Mouse (Mus musculus): ENCODE measurements around the gene Rsrc1. TPM values are rescaled to one million over a fixed set of nuclear protein-coding genes. Genes with fewer than 3 reads are reported as not detected.

Gene Rsrc1
- total RNA-seq, 2 experiments from 2014 or later: 5.4 to 10.4 TPM

GRCm38 (mm10) chr3:67352128-67352762 lies 371.1 kb downstream of the Rsrc1 start:
- ATAC-seq (replicated peaks; ENCODE audit: low FRiP score, poor library complexity, severe bottlenecking): 0 out of 2 replicates have a peak, but pooled peaks have one; percentile 59

DNA sequence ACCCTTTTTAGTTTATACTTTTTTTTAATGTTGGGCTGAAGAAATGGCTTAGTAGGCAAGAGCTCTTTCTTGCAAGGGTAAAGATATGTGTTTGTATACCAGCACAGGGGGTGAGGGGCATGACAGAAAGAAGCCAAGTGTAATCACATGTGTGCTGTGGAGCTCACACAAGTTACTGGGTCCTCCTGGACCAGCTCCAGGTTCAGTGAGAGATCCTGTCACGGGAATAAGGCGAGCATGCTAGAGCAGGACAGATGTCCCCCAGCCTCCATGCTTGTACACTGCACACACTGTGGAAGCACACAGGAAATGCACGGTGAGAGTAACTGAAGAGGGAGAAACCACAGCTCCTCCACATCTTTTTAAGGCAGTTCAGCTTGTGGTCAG lies 371.6 kb downstream of the Rsrc1 start:
- no peak for ATAC-seq (replicated peaks; ENCODE audit: low FRiP score, poor library complexity, severe bottlenecking)

- no peak for ATAC-seq (replicated peaks; ENCODE audit: low FRiP score, poor library complexity, severe bottlenecking)
Observed at GRCm38 (mm10) chr3:67358376-67358775, 377.2 kb downstream of the Rsrc1 start.

GRCm38 (mm10) chr3:67366087-67366892 lies 385.1 kb downstream of the Rsrc1 start:
- no peak for ATAC-seq (replicated peaks; ENCODE audit: low FRiP score, poor library complexity, severe bottlenecking)

GRCm38 (mm10) chr3:67367481-67367880 lies 386.3 kb downstream of the Rsrc1 start:
- no peak for ATAC-seq (replicated peaks; ENCODE audit: low FRiP score, poor library complexity, severe bottlenecking)

- no peak for ATAC-seq (replicated peaks; ENCODE audit: low FRiP score, poor library complexity, severe bottlenecking)
Observed at GRCm38 (mm10) chr3:67369407-67370079, 388.4 kb downstream of the Rsrc1 start.

DNA sequence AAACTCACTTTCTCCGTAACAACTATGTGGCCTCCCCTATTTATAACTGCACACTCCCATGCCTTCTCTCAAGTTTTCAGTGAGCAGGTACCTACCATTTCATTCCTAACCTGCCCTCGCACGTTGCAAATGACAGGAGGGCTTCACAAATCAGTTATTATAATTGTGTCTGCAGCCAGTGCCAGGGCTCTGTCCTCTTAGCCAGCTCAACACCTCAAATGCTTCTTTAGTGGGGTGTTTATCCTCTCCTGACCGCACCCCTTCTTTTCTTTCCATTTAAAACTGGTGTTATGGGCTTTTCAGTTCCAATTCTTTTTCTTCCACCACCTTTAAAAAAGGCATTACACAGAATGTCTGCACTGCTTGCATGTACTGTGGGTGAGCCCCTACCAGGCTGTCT lies 391.0 kb downstream of the Rsrc1 start:
- no peak for ATAC-seq (replicated peaks; ENCODE audit: low FRiP score, poor library complexity, severe bottlenecking)

GRCm38 (mm10) chr3:67372781-67373180 lies 391.6 kb downstream of the Rsrc1 start:
- no peak for ATAC-seq (replicated peaks; ENCODE audit: low FRiP score, poor library complexity, severe bottlenecking)

DNA sequence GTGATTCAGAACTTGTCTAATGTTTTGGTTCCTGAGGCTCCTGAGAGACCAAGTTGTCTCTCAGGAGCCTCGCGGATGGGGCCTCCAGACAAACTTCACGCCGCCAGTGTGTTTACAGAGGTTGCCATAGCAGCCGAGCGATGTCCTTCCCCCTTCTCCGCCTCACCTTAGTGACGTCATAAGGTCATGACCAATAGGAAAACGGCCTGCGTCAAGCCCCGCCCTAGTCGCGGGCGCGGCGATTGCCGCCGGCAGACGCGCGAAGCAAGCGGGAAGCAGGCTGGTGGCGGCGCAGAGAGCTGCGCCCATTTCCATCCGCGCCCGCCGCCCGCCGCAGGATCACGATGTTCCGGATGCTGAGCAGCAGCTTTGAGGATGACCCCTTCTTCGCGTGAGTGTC lies 392.7 kb downstream of the Rsrc1 start, which contains the start of gene Mlf1:
Gene Mlf1, plus strand, starts transcription at position 226 of the 400 bp plus-strand sequence.
- ATAC-seq (replicated peaks; ENCODE audit: low FRiP score, poor library complexity, severe bottlenecking): peak; percentile 67

DNA sequence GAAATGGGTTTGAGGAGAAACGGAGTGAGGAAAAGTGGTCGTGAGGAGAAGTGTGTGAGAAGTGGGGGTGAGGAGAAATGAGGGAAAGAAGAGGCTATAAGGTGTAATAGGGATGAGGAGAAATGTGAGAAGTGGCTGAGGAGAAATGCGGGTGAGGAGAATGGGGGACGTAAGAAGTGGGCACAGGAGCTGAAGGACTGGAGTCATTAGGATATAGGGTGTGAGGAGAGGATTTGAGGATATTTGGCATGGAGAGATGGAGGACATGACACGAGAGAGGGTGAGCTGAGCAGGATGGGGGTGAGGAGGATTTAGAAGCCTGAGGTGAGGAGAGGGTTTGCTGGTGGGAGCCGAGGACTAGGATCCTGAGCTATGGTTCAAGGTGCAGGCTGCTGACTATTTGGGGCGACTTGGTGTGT lies 393.2 kb downstream of the Rsrc1 start:
- ATAC-seq (replicated peaks; ENCODE audit: low FRiP score, poor library complexity, severe bottlenecking): no peak

- ATAC-seq (replicated peaks; ENCODE audit: low FRiP score, poor library complexity, severe bottlenecking): no peak
Observed at GRCm38 (mm10) chr3:67375063-67375462, 393.9 kb downstream of the Rsrc1 start, which contains the start of gene Gm17402. Gene Gm17402 (minus strand): TSS chr3:67375163.

- ATAC-seq (replicated peaks; ENCODE audit: low FRiP score, poor library complexity, severe bottlenecking): no peak
Observed at GRCm38 (mm10) chr3:67378215-67378614, 397.0 kb downstream of the Rsrc1 start.

Other genes with a start within 250 kb of the Rsrc1 start
- gene Shox2, start 381 bp downstream of the Rsrc1 start, total RNA-seq (2015; ENCODE audit: low replicate concordance): not detected in 2 replicates
- gene Shox2, start 381 bp downstream of the Rsrc1 start, total RNA-seq (2017; ENCODE audit: low replicate concordance): 1.4 TPM in 1 of 2 replicates, not detected in the other

All from erythroid progenitor cell, adult 5-6 weeks (primary cell).